Mouse (Mus musculus) C2C12 (cell line): ENCODE measurements around the gene Mylk4.

ENCODE experiments used
- CTCF ChIP-seq: IDR thresholded peaks from one replicate; pipeline ENCODE4 v1.5.1; 2011; ENCODE audit not compliant: control insufficient read depth, insufficient read depth, insufficient read length
- MAX ChIP-seq: IDR thresholded peaks from one replicate; pipeline ENCODE4 v1.6.1; 2011; ENCODE audit warnings: mild to moderate bottlenecking, control low read depth
- MYOD1 ChIP-seq: IDR thresholded peaks from one replicate; pipeline ENCODE4 v1.6.1; 2011; ENCODE audit warnings: low read depth; ENCODE audit not compliant: control insufficient read depth, insufficient read length
- USF1 ChIP-seq: IDR thresholded peaks from one replicate; pipeline ENCODE4 v1.6.1; 2011; ENCODE audit warnings: low read depth, mild to moderate bottlenecking, control low read depth, moderate library complexity

DNA sequence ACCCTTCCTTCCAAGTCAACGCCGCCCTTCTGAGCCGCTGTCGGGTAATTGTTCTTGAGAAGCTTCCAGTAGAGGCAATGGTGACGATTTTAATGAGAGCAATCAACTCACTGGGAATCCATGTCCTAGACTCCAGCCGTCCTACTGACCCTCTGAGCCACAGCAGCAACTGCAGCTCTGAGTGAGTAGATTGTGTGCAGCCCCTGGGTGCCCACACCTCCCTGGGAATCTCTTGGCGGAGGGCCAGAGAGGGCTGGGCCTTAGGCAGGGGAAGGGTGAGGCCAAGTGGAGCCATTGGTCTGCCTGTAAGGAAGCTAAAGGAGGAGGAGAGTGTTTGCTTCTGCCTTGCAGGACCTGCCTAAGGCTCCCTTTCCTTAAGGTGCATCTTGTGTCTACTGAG lies 23.1 kb upstream of the Mylk4 start:
- TF ChIP-seq CTCF (no peak), MAX (no peak), USF1 (no peak), MYOD1 (no peak)
